Mouse (Mus musculus) layer of hippocampus, postnatal 14 days (tissue): ENCODE measurements at regions not wholly inside any gene's neighbourhood (a gene's known extent, or its start where the extent isn't known, plus 50 kb on each side); places are given as distances from the start of the nearest gene placed in this dataset.

Experiments
- DNase-seq, 2 experiments: peaks; one replicate each; pipeline ENCODE4 v3.0.0; 2021 to 2022; ENCODE audit warnings: low spot score in 2 of 2, mixed read lengths in 1 of 2

DNA sequence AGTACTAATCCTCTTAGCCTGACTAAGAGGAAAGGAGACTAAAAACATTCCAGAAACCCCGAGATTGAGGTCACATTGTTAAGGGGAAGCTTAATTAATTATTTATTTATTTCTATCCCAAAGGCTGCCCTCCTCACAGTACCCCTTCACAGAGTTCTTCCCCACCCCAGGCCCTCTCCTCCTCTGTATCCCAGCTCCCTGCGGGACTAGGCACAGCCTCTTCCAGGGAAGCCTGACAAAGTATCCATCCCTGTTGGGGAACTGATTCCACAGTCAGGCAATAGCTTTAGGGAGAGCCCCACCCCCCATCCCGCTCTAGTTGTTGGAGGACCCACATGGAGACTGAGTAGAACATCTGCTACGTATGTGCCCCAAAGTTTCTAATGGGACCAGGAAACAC lies 254.6 kb downstream of the Atp23 start:
- no peak for DNase-seq

DNA sequence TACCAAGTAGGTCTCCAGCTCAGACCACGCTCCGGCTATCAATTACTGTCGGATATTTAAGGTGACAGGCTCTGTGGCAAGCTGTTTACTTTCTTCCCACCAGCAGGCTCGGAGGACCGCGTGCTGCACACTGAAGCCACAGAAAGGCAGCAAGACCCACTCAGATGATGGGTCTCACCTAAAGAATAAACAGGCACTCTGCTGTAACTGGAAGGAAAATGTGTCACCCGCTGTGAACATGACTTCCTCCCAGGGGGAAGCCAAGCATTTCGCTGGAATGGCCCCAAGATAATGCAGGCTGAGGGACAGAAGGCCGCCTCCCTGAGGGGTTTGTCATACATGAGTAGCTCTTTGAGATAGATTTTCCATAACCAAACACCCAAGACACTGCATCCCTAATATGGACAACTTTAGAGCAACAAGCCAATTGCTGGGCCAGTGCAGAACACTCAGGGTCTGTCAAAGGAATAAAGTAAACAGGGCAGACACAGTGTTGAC lies 259.3 kb downstream of the Atp23 start:
- DNase-seq, result no peak

DNA sequence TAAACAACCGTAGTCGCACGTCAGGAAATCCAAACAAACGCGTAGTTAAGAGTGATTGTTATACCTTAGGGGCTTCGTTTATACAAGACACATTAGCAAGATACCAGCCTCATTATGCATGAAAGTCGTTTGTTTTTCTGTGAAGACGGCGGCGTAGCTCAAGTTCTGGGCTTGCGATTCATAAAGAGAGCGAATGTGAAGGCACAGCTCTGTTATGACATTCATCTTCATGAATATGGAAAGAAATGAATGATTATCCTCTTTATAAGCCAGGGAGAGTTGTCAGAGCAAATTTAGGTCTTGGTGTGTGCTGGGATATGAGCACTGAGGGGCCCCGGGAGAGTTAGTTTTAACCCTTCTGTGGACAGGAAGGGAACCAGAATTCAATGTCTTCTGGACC lies 266.4 kb downstream of the Atp23 start:
- no peak for DNase-seq

DNA sequence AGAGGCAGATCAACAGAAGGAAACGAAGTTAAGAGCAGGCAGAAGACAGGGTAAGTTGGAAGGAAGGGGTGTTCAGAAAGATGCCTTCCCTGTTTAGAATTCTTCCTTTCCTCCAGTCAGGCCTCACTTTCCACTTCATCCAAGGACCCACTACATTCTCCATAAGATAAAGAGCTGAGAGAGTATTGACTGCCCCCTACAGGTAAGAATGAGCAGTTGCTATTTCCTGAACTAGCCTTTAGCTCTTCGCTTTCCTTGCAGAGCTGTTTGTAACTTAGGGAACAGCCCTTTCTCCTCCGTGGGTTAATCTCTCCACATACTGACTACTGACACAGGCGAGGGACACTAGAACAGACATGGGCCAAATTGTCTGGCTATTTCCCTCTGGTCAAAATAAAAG lies 273.1 kb downstream of the Atp23 start:
- no peak for DNase-seq

DNA sequence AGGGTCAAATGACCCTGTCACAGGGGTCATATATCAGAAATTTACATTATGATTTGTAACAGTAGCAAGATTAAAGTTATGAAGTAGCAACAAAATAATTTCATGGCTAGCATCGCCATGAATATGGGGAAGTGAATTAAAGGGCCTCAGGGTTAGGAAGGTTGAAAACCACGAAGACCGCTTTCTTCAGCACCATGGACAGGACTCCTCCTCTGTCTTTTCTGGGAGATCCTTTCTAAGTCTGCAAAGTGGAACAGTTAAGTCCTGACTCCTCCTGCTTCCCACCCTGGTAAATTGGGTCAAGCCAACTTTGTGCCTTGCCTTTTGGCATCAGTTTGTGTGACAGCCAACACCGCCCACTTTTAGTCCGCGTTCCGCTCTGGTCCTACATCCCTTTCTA lies 275.7 kb downstream of the Atp23 start:
- no peak for DNase-seq

DNA sequence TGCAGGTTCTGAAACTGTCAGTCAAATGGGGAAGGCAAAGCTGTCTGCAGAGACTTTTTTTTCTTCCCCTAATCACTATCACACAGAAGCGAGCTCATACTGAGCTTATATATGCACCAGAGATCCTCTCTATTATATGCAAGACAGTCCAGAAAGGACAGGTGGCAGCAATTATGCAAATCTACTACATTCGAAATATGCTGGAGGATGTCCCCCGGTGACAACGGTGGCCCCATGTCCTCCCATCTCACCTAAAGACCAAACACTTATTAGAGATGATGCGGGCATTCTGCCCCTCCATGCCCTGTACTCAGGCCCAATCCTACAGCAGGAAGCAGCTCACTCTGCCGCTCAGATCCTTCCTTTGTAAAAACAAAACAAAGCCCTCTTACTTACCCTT lies 280.4 kb downstream of the Atp23 start:
- no peak for DNase-seq

DNA sequence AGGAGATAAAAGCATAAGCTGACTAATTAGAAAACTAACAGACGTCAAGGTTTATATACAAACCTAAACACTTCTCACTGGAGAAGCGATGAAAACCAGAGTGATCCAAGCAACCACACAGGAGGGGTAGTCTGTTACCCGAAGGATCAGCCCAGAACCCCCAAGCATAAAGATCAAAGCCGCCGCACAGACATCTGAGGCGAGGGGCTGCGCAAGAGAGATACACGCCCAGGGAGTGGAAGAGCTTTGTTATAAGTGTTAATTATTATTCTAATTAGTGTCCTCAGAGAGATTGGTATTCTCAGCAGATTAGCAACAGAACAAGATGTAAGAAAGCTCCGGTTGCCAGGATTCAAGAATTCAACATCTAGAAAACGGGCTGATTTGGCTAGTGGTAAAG lies 281.2 kb downstream of the Atp23 start:
- no peak for DNase-seq

DNA sequence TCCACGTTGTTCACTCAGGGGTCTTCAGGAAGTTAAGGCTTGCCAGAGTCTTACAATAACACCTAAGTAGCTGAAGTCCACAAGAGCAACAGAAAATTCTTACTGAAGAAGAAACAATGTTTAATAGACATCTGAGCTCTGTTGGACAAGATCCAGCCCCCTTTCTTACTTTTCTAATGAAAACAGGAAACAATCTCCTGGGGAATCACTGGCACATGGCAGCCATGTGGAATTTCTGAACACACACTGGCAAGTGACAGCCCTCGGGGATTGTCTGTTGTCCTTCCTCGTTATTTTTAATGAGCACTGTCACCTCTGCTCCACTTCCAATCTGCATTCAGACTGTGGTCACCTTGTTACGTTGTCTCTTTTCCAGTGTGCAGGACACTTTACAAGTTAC lies 288.9 kb downstream of the Atp23 start:
- no peak for DNase-seq

DNA sequence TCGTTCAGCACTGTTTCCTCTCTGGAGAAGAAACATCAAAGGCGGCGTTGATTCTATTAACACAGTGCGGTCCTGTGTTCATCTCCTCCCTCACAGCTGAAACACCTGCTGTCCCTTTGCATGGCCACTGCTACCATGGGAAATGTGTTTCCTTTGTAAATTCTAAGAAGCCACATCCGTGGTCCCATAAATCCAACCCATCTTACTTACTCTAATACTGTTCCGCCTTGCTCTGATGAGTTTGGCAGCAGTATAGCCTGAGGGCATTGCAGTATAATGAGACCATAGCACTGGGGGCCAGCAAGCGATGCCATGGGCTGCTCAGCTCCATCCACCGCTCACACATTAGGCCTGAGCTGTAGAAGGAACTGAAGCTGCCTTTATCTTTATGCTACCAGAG lies 290.6 kb downstream of the Atp23 start:
- no peak for DNase-seq

DNA sequence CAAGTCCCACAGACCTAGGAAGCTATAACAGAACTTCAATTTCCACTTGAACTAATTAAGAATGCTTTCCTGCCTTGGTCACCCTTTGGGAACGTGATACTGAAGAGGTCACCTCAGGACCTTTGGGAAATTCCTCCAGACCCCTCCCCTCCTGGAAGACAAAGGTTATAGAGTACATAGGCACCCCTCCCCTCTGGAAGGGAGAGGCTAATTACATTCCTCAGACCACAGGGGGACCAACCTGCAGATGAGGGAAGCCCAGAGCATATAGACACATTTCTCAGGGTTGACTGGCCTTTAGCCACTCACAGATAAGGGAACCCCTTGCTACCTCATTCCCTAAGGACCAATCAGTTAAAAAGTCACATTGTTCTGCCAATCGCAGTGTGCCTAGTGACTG lies 301.5 kb downstream of the Atp23 start:
- DNase-seq, result no peak

DNA sequence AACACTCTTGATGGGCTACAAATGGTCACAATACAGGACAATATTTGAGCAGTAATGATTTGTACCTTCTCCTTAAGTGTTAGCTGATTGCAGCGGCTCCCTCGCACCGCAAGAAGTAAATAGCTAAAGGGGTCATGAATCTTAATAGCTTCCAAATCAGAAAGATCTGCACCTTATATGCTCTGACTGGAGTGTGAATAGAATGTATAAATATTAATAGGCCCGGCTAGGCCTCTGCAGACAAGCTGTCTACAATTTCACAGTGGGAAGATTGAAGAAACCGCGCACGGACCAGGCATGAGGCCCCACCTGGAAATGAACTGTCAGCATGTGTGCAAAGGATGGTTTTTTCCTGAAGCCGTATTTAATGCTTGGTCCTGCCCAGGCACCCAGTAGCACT lies 333.0 kb downstream of the Atp23 start:
- no peak for DNase-seq

DNA sequence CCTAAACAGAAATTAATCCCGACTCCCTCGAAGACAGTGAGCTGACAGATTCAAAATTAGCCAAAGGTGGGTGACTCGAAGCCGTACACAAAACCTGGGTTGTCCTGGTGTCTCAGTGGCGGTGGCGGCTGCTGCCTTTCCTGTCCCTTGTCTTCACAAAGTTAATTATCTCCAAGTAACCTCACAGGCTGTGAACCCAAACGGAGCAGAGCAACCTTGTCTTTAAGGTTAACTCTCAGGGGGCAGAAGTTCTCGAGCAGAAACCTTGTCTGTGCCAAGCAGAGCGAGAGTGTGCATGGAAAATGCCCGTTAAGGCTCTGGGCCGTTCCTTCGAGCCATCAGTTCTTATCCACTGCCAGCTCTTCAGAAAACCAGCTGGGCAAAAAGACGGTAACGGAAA lies 335.8 kb downstream of the Atp23 start:
- no peak for DNase-seq

DNA sequence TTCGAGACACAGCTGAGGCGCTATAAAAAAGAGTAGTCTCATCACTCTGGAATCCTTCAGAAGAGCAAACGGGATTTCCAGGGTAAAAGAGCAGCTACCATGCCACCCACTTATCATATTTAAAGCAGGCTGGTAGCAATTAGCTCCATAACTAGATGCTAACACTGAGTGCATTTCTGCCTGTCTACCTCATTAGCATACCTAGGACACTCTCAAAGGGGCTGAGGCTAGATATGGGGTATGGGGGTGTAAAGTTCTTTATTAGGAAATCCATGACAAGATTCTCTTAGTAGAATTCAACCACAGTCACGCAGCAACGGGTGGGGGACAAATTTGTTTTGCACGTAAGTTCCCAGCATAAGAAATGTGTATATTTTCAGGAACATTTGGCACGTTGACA lies 346.1 kb downstream of the Atp23 start:
- DNase-seq, result no peak

DNA sequence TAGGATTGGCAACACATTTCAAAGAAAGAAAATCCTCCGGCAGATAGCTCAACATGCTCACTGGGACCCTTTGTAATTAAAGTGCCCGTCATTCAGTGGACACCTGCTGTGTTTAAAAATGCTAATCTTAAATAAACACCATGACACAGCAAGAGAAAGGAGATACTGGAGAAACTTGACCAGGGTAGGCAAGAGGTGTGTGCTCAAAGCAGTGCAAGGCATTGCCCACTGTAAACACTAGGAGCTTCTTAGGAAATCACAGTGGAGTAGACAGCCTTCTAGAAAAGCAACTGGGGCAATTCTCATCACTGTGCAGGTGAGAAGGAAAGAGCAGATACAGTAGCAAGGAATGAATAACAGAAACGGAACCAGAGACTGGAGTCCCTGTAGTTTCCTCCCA lies 369.2 kb downstream of the Atp23 start:
- no peak for DNase-seq

DNA sequence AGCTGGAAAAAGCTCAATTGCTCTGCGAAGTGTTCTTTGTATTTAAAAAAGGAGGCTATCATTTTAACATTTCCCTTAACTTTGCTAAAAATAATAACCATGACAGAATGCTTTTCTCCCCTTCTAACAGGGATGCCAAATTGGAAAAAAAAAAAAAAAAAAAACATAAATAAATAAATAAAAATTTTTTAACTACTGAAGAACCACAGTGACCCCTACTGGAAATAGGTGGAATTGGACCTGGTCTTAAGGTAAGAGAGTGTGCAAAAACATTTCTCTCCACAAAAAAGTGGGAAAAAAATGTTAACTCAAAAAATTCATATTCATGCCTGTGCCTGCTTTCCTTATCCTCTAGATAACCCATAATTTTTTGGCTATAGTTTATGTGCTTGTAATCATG lies 369.8 kb downstream of the Atp23 start:
- peak in 1 of 2 experiments; percentile 68 for DNase-seq

DNA sequence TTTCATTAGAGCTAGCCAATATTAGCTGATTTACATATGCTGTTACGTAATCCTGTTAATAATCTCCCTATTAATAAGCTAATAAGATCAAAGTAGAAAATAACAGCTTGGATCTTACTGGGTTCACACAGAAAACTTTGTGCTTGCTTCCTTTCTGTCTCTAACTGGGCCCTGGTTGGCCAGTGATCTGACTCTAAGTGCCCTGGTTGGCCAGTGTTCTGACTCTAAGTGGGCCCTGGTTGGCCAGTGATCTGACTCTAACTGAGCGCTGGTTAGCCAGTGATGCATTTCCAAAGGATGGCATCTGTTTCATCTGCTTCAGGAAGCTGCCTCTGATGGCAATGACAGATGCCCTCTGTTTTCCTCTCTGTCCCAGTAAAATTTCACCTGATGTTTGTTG lies 372.4 kb downstream of the Atp23 start:
- DNase-seq, result no peak

DNA sequence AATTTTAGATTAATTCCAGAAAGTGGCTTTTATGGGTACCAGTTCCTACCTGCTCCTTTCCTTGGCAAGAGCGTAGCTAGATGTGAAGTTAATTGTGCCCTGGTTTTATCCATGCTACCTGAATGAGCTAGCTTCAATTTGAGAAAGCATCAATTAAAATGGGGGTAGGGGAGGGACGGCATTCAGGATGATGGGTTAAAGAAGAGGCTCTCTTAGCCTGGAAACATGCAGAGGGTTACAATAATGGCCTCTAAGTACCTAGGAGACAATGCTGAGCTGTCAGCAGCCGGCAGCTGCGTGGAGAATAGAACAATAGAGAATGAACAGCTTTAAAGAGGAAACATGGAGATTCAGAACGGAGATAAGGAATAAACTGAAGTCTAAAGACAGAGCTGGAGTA lies 375.0 kb downstream of the Atp23 start:
- DNase-seq, result no peak

DNA sequence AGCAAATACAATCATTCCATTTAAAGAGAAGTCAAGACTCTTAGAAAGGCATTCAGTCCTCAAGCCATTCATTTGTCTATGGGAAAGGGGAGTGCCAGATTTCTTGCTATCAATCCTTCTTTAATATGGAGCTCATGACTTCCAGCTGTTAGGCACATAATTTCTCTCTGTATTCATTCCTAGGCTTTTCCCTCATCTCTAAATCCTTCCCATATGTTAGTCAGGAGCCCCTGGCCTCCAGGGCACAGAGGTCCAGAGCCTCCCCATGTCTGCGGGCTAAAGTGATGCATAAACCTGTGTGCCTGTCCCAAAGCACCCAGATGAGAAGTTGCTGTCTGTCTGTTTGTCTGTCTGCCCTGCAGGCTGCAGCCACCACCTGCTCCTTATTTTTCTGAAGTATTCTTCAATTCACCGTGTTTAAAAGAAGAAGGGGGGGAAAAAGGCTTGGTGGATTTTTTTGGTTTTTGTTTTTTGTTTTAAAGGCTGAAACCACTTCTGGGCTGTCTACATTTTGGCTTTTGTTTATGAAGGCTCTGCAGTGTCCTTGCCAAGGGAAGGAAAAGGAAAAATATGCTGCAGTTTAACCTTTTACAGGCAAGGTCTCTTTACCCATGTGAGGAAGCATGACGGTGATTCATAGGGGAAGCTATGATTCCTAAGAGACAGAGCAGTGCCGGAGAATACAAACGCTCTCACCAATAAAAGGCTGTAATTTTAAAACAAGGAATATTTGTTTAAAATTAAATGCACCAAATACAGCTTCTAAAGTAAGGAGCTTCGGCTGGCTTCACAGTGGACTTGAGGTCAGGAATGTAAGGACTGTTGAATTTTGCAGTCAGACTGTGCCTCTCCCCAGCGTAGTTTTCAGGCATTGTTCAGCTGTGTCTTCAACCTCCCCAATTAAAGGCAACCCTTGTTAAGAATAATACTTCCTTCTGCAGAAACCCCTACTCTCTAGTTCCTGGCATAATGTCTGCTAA lies 379.0 kb downstream of the Atp23 start:
- DNase-seq, result no peak

DNA sequence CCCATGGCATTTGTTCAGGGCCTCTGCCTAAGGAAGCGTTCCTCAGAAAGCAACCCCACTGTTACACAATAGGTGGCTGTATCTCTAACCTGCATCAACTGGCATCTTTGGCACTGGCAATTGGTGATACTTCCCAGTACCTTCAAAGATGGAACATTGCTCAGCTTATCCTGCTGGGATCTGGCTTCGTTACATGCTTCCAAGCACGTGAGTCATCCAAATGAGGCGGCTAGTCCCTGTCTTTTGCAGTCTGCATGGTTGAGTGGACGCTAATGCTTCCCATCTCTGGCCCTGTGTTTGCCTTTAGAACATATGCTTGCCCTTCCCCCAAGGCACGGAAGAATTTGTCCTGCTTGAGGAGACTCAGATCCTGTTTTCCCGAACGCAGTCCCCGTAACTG lies 380.2 kb downstream of the Atp23 start:
- DNase-seq, result no peak

DNA sequence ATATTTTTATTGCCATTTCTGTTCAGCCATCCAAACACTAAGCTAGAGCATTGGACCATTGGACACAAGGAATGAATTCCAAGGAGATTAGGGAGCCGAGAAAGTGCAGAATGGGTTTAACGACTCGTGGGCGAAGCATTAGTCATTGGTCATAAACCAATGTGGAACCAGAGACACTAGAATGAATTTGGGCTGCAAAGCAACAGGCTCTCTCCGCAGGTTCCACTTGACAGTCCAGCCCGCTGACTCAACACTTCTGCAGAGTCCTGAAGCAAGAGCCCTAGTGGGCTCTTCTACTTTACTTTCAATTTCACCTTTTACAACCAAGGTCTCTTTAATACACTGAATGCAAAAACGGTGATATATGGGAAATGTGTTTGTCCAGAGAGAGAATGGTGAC lies 388.0 kb downstream of the Atp23 start:
- no peak for DNase-seq

DNA sequence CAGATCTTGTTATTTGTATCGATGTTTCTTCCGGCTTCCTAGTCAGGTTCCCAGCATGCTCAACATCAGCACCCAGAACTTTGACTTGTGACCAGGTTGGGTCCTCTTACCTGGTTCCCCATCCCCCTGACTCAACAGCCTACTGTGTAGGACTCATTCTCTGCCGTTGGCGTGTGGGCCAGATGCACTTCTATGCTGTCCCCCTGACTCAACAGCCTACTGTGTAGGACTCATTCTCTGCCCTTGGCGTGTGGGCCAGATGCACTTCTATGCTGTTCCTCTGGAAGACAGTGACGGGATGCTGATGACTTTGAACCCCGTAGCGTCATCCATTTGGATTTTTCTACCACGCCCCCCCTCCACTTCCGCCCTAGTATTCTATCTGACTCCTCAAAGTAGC lies 389.6 kb downstream of the Atp23 start:
- DNase-seq, result peak; percentile 91 to 93

DNA sequence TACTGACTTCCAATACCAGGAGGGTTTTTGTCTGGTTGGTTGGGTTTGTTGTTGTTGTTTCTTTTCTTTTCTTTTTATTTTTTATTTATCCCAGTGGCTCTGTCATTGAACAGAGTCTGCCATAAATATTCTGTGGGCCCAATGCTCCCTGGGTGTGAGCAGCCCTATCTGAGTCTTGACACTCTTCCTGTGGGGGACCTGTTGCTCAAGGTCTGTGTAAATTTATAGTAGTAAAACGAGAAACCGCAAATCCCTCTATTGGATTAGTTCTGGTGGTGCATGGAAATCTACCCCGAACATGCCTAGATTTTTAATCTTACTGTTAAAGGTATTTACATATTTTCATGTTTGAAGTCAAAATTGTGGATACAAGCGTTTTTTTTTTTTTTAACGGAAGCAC lies 395.2 kb downstream of the Atp23 start:
- DNase-seq, result no peak
